Mouse (Mus musculus) monocyte, adult 59 days (primary cell): ENCODE data around the gene Tgm4. TPM values are rescaled to one million over a fixed set of nuclear protein-coding genes. Genes with fewer than 3 reads are reported as not detected.

ENCODE experiments used
- total RNA-seq, 2 experiments: library from RNA; stranded (reverse); gene quantifications; one replicate each; pipeline ENCODE4 v1.2.4; 2023

Tgm4 gene
- not detected for total RNA-seq

GRCm38 (mm10) chr9:123034426-123034825, at the start of gene Tgm4:
Tgm4 (plus strand) TSS chr9:123034726.

GRCm38 (mm10) chr9:123020995-123021631, 13.4 kb upstream of the Tgm4 start, which contains the start of gene Tmem42:
Tmem42 (plus strand) TSS chr9:123021326.

GRCm38 (mm10) chr9:123112805-123113521, 78.4 kb downstream of the Tgm4 start, which contains the start of the genes Zdhhc3 and Exosc7:
Zdhhc3 (minus strand) TSS chr9:123113205.
Exosc7 (plus strand) TSS chr9:123113215.

Other genes with a start within 250 kb of the Tgm4 start
- 1 to 10 TPM; 5.6 to 6.2 TPM for gene Tcaim, start 229.2 kb upstream of the Tgm4 start, total RNA-seq
- not detected for gene Gm35549, start 190.7 kb upstream of the Tgm4 start, total RNA-seq
- gene Zfp445, start 168.7 kb upstream of the Tgm4 start, total RNA-seq, result 10 to 100 TPM; 84.5 to 96.6 TPM
- gene Zkscan7, start 149.0 kb upstream of the Tgm4 start, total RNA-seq, result 1 to 10 TPM; 1.6 to 2.3 TPM
- gene Zfp105, start 111.7 kb upstream of the Tgm4 start, total RNA-seq, result 1 to 10 TPM in 1 of 2 experiments, under 1 TPM in 1; 0.67 to 1.3 TPM
- gene 1110059G10Rik, start 83.7 kb upstream of the Tgm4 start, total RNA-seq, result 10 to 100 TPM; 28.4 to 38.9 TPM
- 1 to 10 TPM; 2.9 to 3.4 TPM for gene Kif15, start 83.7 kb upstream of the Tgm4 start, total RNA-seq
- gene Tmem42, start 13.4 kb upstream of the Tgm4 start, total RNA-seq, result 1 to 10 TPM; 4.9 to 5.1 TPM
- 10 to 100 TPM; 59.5 to 60.3 TPM for gene Zdhhc3, start 78.5 kb downstream of the Tgm4 start, total RNA-seq
- 10 to 100 TPM; 27.8 to 30.9 TPM for gene Exosc7, start 78.5 kb downstream of the Tgm4 start, total RNA-seq
- under 1 TPM; 0.68 to 0.91 TPM for gene Clec3b, start 116.2 kb downstream of the Tgm4 start, total RNA-seq
- gene Cdcp1, start 181.3 kb downstream of the Tgm4 start, total RNA-seq, result under 1 TPM; 0.09 to 0.13 TPM
- under 1 TPM; 0.61 to 0.66 TPM for gene Tmem158, start 226.0 kb downstream of the Tgm4 start, total RNA-seq